Mouse (Mus musculus) adipocyte (in vitro differentiated cells): ENCODE measurements at regions not wholly inside any gene's neighbourhood (a gene's known extent, or its start where the extent isn't known, plus 50 kb on each side); places are given as distances from the start of the nearest gene placed in this dataset.
"Not testable (repeated sequence)": the region's sequence is repeated elsewhere in the genome, so short reads cannot be mapped to it uniquely, and the experiment has no call there.

Experiments used
- DNase-seq: peaks from one replicate; pipeline ENCODE4 v3.0.0-alpha.2; 2016; ENCODE audit warnings: low spot score

GRCm38 (mm10) chr10:30470831-30471230 lies 129.7 kb downstream of the Trmt11 start:
- DNase-seq = no peak

GRCm38 (mm10) chr10:30450616-30451015 lies 149.9 kb downstream of the Trmt11 start:
- DNase-seq = no peak

GRCm38 (mm10) chr10:30447057-30447456 lies 153.5 kb downstream of the Trmt11 start:
- DNase-seq = no peak

- DNase-seq = no peak
Measured at GRCm38 (mm10) chr10:30446572-30446971, 154.0 kb downstream of the Trmt11 start.

- DNase-seq = no peak
Measured at GRCm38 (mm10) chr10:30439802-30440201, 160.7 kb downstream of the Trmt11 start.

GRCm38 (mm10) chr10:30426420-30426923 lies 174.1 kb downstream of the Trmt11 start:
- peak; percentile 15 for DNase-seq

- peak; percentile 49 for DNase-seq
Measured at GRCm38 (mm10) chr10:30419391-30420043, 181.0 kb downstream of the Trmt11 start.

GRCm38 (mm10) chr10:30416314-30416713 lies 184.2 kb downstream of the Trmt11 start:
- no peak for DNase-seq

GRCm38 (mm10) chr10:30411736-30412135 lies 188.8 kb downstream of the Trmt11 start:
- no peak for DNase-seq

- DNase-seq = no peak
Measured at GRCm38 (mm10) chr10:30405669-30406393, 194.7 kb downstream of the Trmt11 start.

- DNase-seq = no peak
Measured at GRCm38 (mm10) chr10:30370542-30370941, 170.2 kb upstream of the Cenpw start.

GRCm38 (mm10) chr10:30360811-30361210 lies 160.5 kb upstream of the Cenpw start:
- DNase-seq = not testable (repeated sequence)

GRCm38 (mm10) chr10:30359051-30359450 lies 158.7 kb upstream of the Cenpw start:
- no peak for DNase-seq

GRCm38 (mm10) chr10:30342965-30343478 lies 142.7 kb upstream of the Cenpw start:
- DNase-seq = no peak

GRCm38 (mm10) chr10:30328334-30329014 lies 128.1 kb upstream of the Cenpw start:
- no peak for DNase-seq

- no peak for DNase-seq
Measured at GRCm38 (mm10) chr10:30327849-30328248, 127.5 kb upstream of the Cenpw start.

- DNase-seq = no peak
Measured at GRCm38 (mm10) chr10:30326861-30327260, 126.5 kb upstream of the Cenpw start.

GRCm38 (mm10) chr10:30295871-30296270 lies 95.5 kb upstream of the Cenpw start:
- DNase-seq = not testable (repeated sequence)

- DNase-seq = no peak
Measured at GRCm38 (mm10) chr10:30281666-30282065, 81.3 kb upstream of the Cenpw start.

- DNase-seq = no peak
Measured at GRCm38 (mm10) chr10:30280451-30280850, 80.1 kb upstream of the Cenpw start.

GRCm38 (mm10) chr10:30279978-30280377 lies 79.6 kb upstream of the Cenpw start:
- no peak for DNase-seq

GRCm38 (mm10) chr10:30278987-30279386 lies 78.6 kb upstream of the Cenpw start:
- no peak for DNase-seq

GRCm38 (mm10) chr10:30265129-30265528 lies 64.8 kb upstream of the Cenpw start:
- no peak for DNase-seq
